Mouse (Mus musculus): Measurements from ENCODE around the gene Dnajc5. TPM values are rescaled to one million over a fixed set of nuclear protein-coding genes. Genes with fewer than 3 reads are reported as not detected.

The Dnajc5 gene
- polyA plus RNA-seq, 1 experiment from 2014 or later = 103 TPM

GRCm38 (mm10) chr2:181593042-181593421 lies 72.7 kb downstream of the Dnajc5 start:
- WGBS = 8% methylated on average over 6 of the region's 6 CpGs
- H3K27ac ChIP-seq = peak overlapping the region; percentile 84
- peak; percentile 36; the same call in 1 of the 2 replicates for ATAC-seq (ENCODE audit: insufficient number of reproducible peaks, insufficient read depth, low FRiP score, low TSS enrichment)
- H3K4me1 ChIP-seq = peaks cover 18% of the 10 kb centered on the region
- H3K27me3 ChIP-seq = peaks cover 7% of the 10 kb centered on the region; the same call in 1 of the 2 replicates
- peak overlapping the region; percentile 77 for H3K4me2 ChIP-seq (replicated peaks)
- H3K4me3 ChIP-seq = peak overlapping the region; percentile 97
- peak overlapping the region; percentile 94 for H3K9ac ChIP-seq
- H3K9me3 ChIP-seq = no peaks in the 10 kb centered on the region
- peaks cover 26% of the 10 kb centered on the region for H3K36me3 ChIP-seq

- ATAC-seq (ENCODE audit: insufficient number of reproducible peaks, insufficient read depth, low FRiP score, low TSS enrichment) = no peak
- Histone ChIP-seq H3K9me3 (no peaks in the 10 kb centered on the region), H3K4me1 (peaks cover 18% of the 10 kb centered on the region), H3K9ac (no peak overlapping the region), H3K4me3 (no peak overlapping the region), H3K36me3 (peaks cover 17% of the 10 kb centered on the region), H3K27me3 (peaks cover 16% of the 10 kb centered on the region), H3K27ac (no peak overlapping the region), H3K4me2 (replicated peaks) (no peak overlapping the region)
Observed at GRCm38 (mm10) chr2:181593937-181594336, 73.7 kb downstream of the Dnajc5 start.

- H3K4me2 ChIP-seq (replicated peaks) = no peak overlapping the region
- H3K27ac ChIP-seq = no peak overlapping the region
- no peak overlapping the region for H3K9ac ChIP-seq
- peaks cover 5% of the 10 kb centered on the region for H3K36me3 ChIP-seq
- H3K4me3 ChIP-seq = no peak overlapping the region
- H3K9me3 ChIP-seq = no peaks in the 10 kb centered on the region
- peaks cover 18% of the 10 kb centered on the region for H3K4me1 ChIP-seq
- ATAC-seq (ENCODE audit: insufficient number of reproducible peaks, insufficient read depth, low FRiP score, low TSS enrichment) = no peak
- H3K27me3 ChIP-seq = peaks cover 25% of the 10 kb centered on the region
- WGBS = 76% methylated on average over 4 of the region's 4 CpGs
Observed at GRCm38 (mm10) chr2:181594946-181595696, 74.8 kb downstream of the Dnajc5 start.

GRCm38 (mm10) chr2:181596221-181596960 lies 76.1 kb downstream of the Dnajc5 start:
- no peaks in the 10 kb centered on the region for H3K36me3 ChIP-seq
- H3K4me2 ChIP-seq (replicated peaks) = no peak overlapping the region
- H3K4me1 ChIP-seq = peaks cover 16% of the 10 kb centered on the region
- WGBS = 50% methylated on average over 6 of the region's 6 CpGs
- H3K9me3 ChIP-seq = no peaks in the 10 kb centered on the region
- no peak for ATAC-seq (ENCODE audit: insufficient number of reproducible peaks, insufficient read depth, low FRiP score, low TSS enrichment)
- no peak overlapping the region for H3K27ac ChIP-seq
- H3K27me3 ChIP-seq = peaks cover 27% of the 10 kb centered on the region
- H3K4me3 ChIP-seq = no peak overlapping the region
- no peak overlapping the region for H3K9ac ChIP-seq

GRCm38 (mm10) chr2:181597378-181598061 lies 77.2 kb downstream of the Dnajc5 start:
- Histone ChIP-seq H3K4me3 (no peak overlapping the region), H3K4me1 (peaks cover 17% of the 10 kb centered on the region), H3K9me3 (no peaks in the 10 kb centered on the region), H3K27ac (no peak overlapping the region), H3K27me3 (peaks cover 27% of the 10 kb centered on the region), H3K9ac (no peak overlapping the region), H3K4me2 (replicated peaks) (no peak overlapping the region), H3K36me3 (no peaks in the 10 kb centered on the region)
- 66% methylated on average over 7 of the region's 7 CpGs for WGBS
- ATAC-seq (ENCODE audit: insufficient number of reproducible peaks, insufficient read depth, low FRiP score, low TSS enrichment) = no peak

GRCm38 (mm10) chr2:181598454-181599351 lies 78.4 kb downstream of the Dnajc5 start, which contains the start of gene Samd10:
Gene Samd10 (minus strand): TSS chr2:181599212.
- Histone ChIP-seq H3K4me1 (peaks cover 12% of the 10 kb centered on the region), H3K27ac (peak within 1 kb of the TSS; percentile 63; the same call in 1 of the 2 replicates), H3K36me3 (no peaks in the 10 kb centered on the region), H3K9me3 (no peaks in the 10 kb centered on the region), H3K9ac (peak within 1 kb of the TSS; percentile 71), H3K4me3 (peak within 1 kb of the TSS; percentile 64), H3K4me2 (replicated peaks) (peak within 1 kb of the TSS; percentile 98), H3K27me3 (peaks cover 27% of the 10 kb centered on the region)
- 0 out of 2 replicates have a peak, but pooled peaks have one; percentile 6 for ATAC-seq (ENCODE audit: insufficient number of reproducible peaks, insufficient read depth, low FRiP score, low TSS enrichment)
- 1% methylated on average over 71 of the region's 71 CpGs for WGBS

GRCm38 (mm10) chr2:181600226-181600758 lies 80.0 kb downstream of the Dnajc5 start:
- Histone ChIP-seq H3K4me1 (peaks cover 12% of the 10 kb centered on the region), H3K4me2 (replicated peaks) (peak overlapping the region; percentile 81), H3K27me3 (peaks cover 27% of the 10 kb centered on the region), H3K27ac (no peak overlapping the region), H3K9me3 (no peaks in the 10 kb centered on the region), H3K4me3 (peak overlapping the region; percentile 95), H3K36me3 (no peaks in the 10 kb centered on the region), H3K9ac (peak overlapping the region; percentile 56)
- no peak for ATAC-seq (ENCODE audit: insufficient number of reproducible peaks, insufficient read depth, low FRiP score, low TSS enrichment)
- 68% methylated on average over 6 of the region's 6 CpGs for WGBS

- H3K4me3 ChIP-seq = peak overlapping the region; percentile 95
- no peaks in the 10 kb centered on the region for H3K36me3 ChIP-seq
- peaks cover 27% of the 10 kb centered on the region for H3K27me3 ChIP-seq
- peaks cover 12% of the 10 kb centered on the region for H3K4me1 ChIP-seq
- H3K9ac ChIP-seq = peak overlapping the region; percentile 93
- H3K4me2 ChIP-seq (replicated peaks) = peak overlapping the region; percentile 81
- 1% methylated on average over 57 of the region's 57 CpGs for WGBS
- peak overlapping the region; percentile 75 for H3K27ac ChIP-seq
- peak; percentile 86 for ATAC-seq (ENCODE audit: insufficient number of reproducible peaks, insufficient read depth, low FRiP score, low TSS enrichment)
- H3K9me3 ChIP-seq = no peaks in the 10 kb centered on the region
Observed at GRCm38 (mm10) chr2:181600828-181601750, 80.8 kb downstream of the Dnajc5 start.

- H3K9ac ChIP-seq = peak overlapping the region; percentile 93
- no peak for ATAC-seq (ENCODE audit: insufficient number of reproducible peaks, insufficient read depth, low FRiP score, low TSS enrichment)
- peaks cover 27% of the 10 kb centered on the region for H3K27me3 ChIP-seq
- no peaks in the 10 kb centered on the region for H3K9me3 ChIP-seq
- H3K4me2 ChIP-seq (replicated peaks) = peak overlapping the region; percentile 81
- no peaks in the 10 kb centered on the region for H3K36me3 ChIP-seq
- H3K4me1 ChIP-seq = peaks cover 12% of the 10 kb centered on the region
- H3K4me3 ChIP-seq = peak overlapping the region; percentile 95
- peak overlapping the region; percentile 75; the same call in 1 of the 2 replicates for H3K27ac ChIP-seq
- 30% methylated on average over 10 of the region's 10 CpGs for WGBS
Observed at GRCm38 (mm10) chr2:181601751-181602145, 81.5 kb downstream of the Dnajc5 start.

- no peak for ATAC-seq (ENCODE audit: insufficient number of reproducible peaks, insufficient read depth, low FRiP score, low TSS enrichment)
- WGBS = 74% methylated on average over 4 of the region's 4 CpGs
- Histone ChIP-seq H3K4me3 (no peak overlapping the region; the same call in 1 of the 2 replicates), H3K27me3 (peaks cover 24% of the 10 kb centered on the region), H3K27ac (no peak overlapping the region), H3K4me1 (peaks cover 12% of the 10 kb centered on the region), H3K4me2 (replicated peaks) (peak overlapping the region; percentile 81), H3K9ac (no peak overlapping the region), H3K36me3 (no peaks in the 10 kb centered on the region), H3K9me3 (no peaks in the 10 kb centered on the region)
Observed at GRCm38 (mm10) chr2:181602367-181602766, 82.1 kb downstream of the Dnajc5 start.
